Mouse (Mus musculus) olfactory bulb, adult 2 months (tissue): Measurements from ENCODE around the gene Gm11042.

Source experiments
- CTCF ChIP-seq: fragments of 200-500 bp; IDR thresholded peaks from 2 replicates; pipeline ENCODE4 v1.5.1; 2012; ENCODE audit warnings: low read depth, mild to moderate bottlenecking, low read length, moderate library complexity; ENCODE audit not compliant: insufficient read depth
- POLR2A ChIP-seq: fragments of 200-500 bp; IDR thresholded peaks from 2 replicates; pipeline ENCODE4 v1.6.1; 2012; ENCODE audit warnings: mild to moderate bottlenecking, low read depth, low read length, moderate library complexity; ENCODE audit not compliant: insufficient read depth

GRCm38 (mm10) chr12:74333016-74333415, 16.8 kb upstream of the Gm11042 start:
- TF ChIP-seq POLR2A (no peak), CTCF (peak; percentile 94)
